Mouse (Mus musculus): ENCODE results near the gene Fam178b. TPM values are rescaled to one million over a fixed set of nuclear protein-coding genes. Genes with fewer than 3 reads are reported as not detected.
"Not testable (repeated sequence)": the region's sequence is repeated elsewhere in the genome, so short reads cannot be mapped to it uniquely, and the experiment has no call there.

Gene Fam178b
- polyA plus RNA-seq, 1 experiment from 2014 or later: not detected

- ATAC-seq (no peak), DNase-seq (ENCODE audit: low read depth, low spot score) (no peak)
- in situ Hi-C loops (cut with MboI; ENCODE audit: low pct_unique_long_range_greater_than_20kb): no loop called here
- no peak for TF ChIP-seq CTCF (IDR thresholded peaks at IDR 0.05)
- ChIA-PET CTCF (interaction anchor here (1.2 kb wide), 1 partner anchor 8 kb away, joined by 4 read pairs; the partner anchor contains the start of gene Ankrd39), POLR2A (no interaction called here)
- no peaks in the 10 kb centered on the region for H3K27me3 ChIP-seq
Observed at GRCm38 (mm10) chr1:36539186-36539585, 143.8 kb downstream of the Fam178b start, which contains the start of gene Gm42417. Gene Gm42417, minus strand, starts transcription at chr1:36539429.

- no peak for TF ChIP-seq CTCF (IDR thresholded peaks at IDR 0.05)
- DNase-seq (ENCODE audit: low read depth, low spot score) (no peak), ATAC-seq (no peak)
- POLR2A ChIA-PET: no interaction called here
- in situ Hi-C loops (cut with MboI; ENCODE audit: low pct_unique_long_range_greater_than_20kb): no loop called here
- no peaks in the 10 kb centered on the region for H3K27me3 ChIP-seq
- CTCF ChIA-PET: interaction anchor here (1.2 kb wide), 1 partner anchor 8 kb away, joined by 4 read pairs; the partner anchor contains the start of gene Ankrd39
Observed at GRCm38 (mm10) chr1:36538727-36539126, 144.3 kb downstream of the Fam178b start.

GRCm38 (mm10) chr1:36536783-36537182 lies 146.2 kb downstream of the Fam178b start, which contains the start of gene Ankrd23:
Gene Ankrd23, minus strand, starts transcription at chr1:36536883.
- DNase-seq (ENCODE audit: low read depth, low spot score); in situ Hi-C loops (cut with MboI; ENCODE audit: low pct_unique_long_range_greater_than_20kb); H3K27me3 ChIP-seq; POLR2A ChIA-PET; ATAC-seq; CTCF ChIA-PET: not testable (repeated sequence)

GRCm38 (mm10) chr1:36536397-36536728 lies 146.6 kb downstream of the Fam178b start:
- no peaks in the 10 kb centered on the region for H3K27me3 ChIP-seq
- POLR2A ChIA-PET: no interaction called here
- in situ Hi-C loops (cut with MboI; ENCODE audit: low pct_unique_long_range_greater_than_20kb): no loop called here
- no peak for DNase-seq (ENCODE audit: low read depth, low spot score)
- no peak for TF ChIP-seq CTCF (IDR thresholded peaks at IDR 0.05)
- no peak for ATAC-seq
- CTCF ChIA-PET: no interaction called here

GRCm38 (mm10) chr1:36535477-36536396 lies 147.2 kb downstream of the Fam178b start:
- POLR2A ChIA-PET: no interaction called here
- ATAC-seq (peak; percentile 29), DNase-seq (ENCODE audit: low read depth, low spot score) (no peak)
- CTCF ChIA-PET: interaction anchor here (0.9 to 1.1 kb wide), 2 partner anchors 10 to 12 kb away, joined by 3 read pairs; partner anchors contain the start of gene Ankrd39
- no peak for TF ChIP-seq CTCF (IDR thresholded peaks at IDR 0.05)
- in situ Hi-C loops (cut with MboI; ENCODE audit: low pct_unique_long_range_greater_than_20kb): no loop called here
- no peaks in the 10 kb centered on the region for H3K27me3 ChIP-seq

- ATAC-seq (peak; percentile 63), DNase-seq (ENCODE audit: low read depth, low spot score) (no peak)
- ChIA-PET CTCF (interaction anchor here (0.9 to 1.1 kb wide), 2 partner anchors 12 to 13 kb away, joined by 3 read pairs; partner anchors contain the start of gene Ankrd39), POLR2A (interaction anchor here (0.7 kb wide), 2 partner anchors 23 to 195 kb away, joined by 3 read pairs; partner anchors contain the start of gene Sema4c)
- TF ChIP-seq CTCF (IDR thresholded peaks at IDR 0.05): no peak
- H3K27me3 ChIP-seq: no peaks in the 10 kb centered on the region
- in situ Hi-C loops (cut with MboI; ENCODE audit: low pct_unique_long_range_greater_than_20kb): no loop called here
Observed at GRCm38 (mm10) chr1:36534595-36535058, 148.4 kb downstream of the Fam178b start.

- ATAC-seq: no peak
- ChIA-PET CTCF (interaction anchor here (1.2 to 1.3 kb wide), 2 partner anchors 14 to 31 kb away, joined by 3 to 4 read pairs; partner anchors contain the start of gene Ankrd39), POLR2A (interaction anchor here (0.7 kb wide), 1 partner anchor 15 kb away, joined by 3 read pairs; no protein-coding TSS in a partner anchor)
- TF ChIP-seq CTCF (IDR thresholded peaks at IDR 0.05): no peak
- no peaks in the 10 kb centered on the region for H3K27me3 ChIP-seq
- no peak for DNase-seq (ENCODE audit: low read depth, low spot score)
- in situ Hi-C loops (cut with MboI; ENCODE audit: low pct_unique_long_range_greater_than_20kb): no loop called here
Observed at GRCm38 (mm10) chr1:36533546-36533945, 149.4 kb downstream of the Fam178b start.

- no peak for TF ChIP-seq CTCF (IDR thresholded peaks at IDR 0.05)
- POLR2A ChIA-PET: interaction anchor here (0.6 kb wide), 1 partner anchor 35 kb away, joined by 3 read pairs; no protein-coding TSS in a partner anchor
- ATAC-seq: no peak
- CTCF ChIA-PET: no interaction called here
- no peak for DNase-seq (ENCODE audit: low read depth, low spot score)
- no peaks in the 10 kb centered on the region for H3K27me3 ChIP-seq
- in situ Hi-C loops (cut with MboI; ENCODE audit: low pct_unique_long_range_greater_than_20kb): no loop called here
Observed at GRCm38 (mm10) chr1:36531461-36531860, 151.5 kb downstream of the Fam178b start.

- ATAC-seq (no peak), DNase-seq (ENCODE audit: low read depth, low spot score) (no peak)
- H3K27me3 ChIP-seq: no peaks in the 10 kb centered on the region
- ChIA-PET POLR2A (no interaction called here), CTCF (interaction anchor here (1.0 kb wide), 1 partner anchor 25 kb away, joined by 3 read pairs; no protein-coding TSS in a partner anchor)
- no peak for TF ChIP-seq CTCF (IDR thresholded peaks at IDR 0.05)
- in situ Hi-C loops (cut with MboI; ENCODE audit: low pct_unique_long_range_greater_than_20kb): no loop called here
Observed at GRCm38 (mm10) chr1:36530962-36531361, 152.0 kb downstream of the Fam178b start.

GRCm38 (mm10) chr1:36530485-36530884 lies 152.5 kb downstream of the Fam178b start:
- ATAC-seq (no peak), DNase-seq (ENCODE audit: low read depth, low spot score) (no peak)
- in situ Hi-C loops (cut with MboI; ENCODE audit: low pct_unique_long_range_greater_than_20kb): no loop called here
- CTCF ChIA-PET: interaction anchor here (1.0 kb wide), 1 partner anchor 25 kb away, joined by 3 read pairs; no protein-coding TSS in a partner anchor
- POLR2A ChIA-PET: no interaction called here
- TF ChIP-seq CTCF (IDR thresholded peaks at IDR 0.05): no peak
- no peaks in the 10 kb centered on the region for H3K27me3 ChIP-seq

- ATAC-seq (no peak), DNase-seq (ENCODE audit: low read depth, low spot score) (no peak)
- ChIA-PET POLR2A (no interaction called here), CTCF (interaction anchor here (1.0 kb wide), 1 partner anchor 26 kb away, joined by 3 read pairs; no protein-coding TSS in a partner anchor)
- no peak for TF ChIP-seq CTCF (IDR thresholded peaks at IDR 0.05)
- H3K27me3 ChIP-seq: no peaks in the 10 kb centered on the region
- in situ Hi-C loops (cut with MboI; ENCODE audit: low pct_unique_long_range_greater_than_20kb): no loop called here
Observed at GRCm38 (mm10) chr1:36529875-36530274, 153.1 kb downstream of the Fam178b start.
